Mouse (Mus musculus): ENCODE measurements around the gene Ankrd39. TPM values are rescaled to one million over a fixed set of nuclear protein-coding genes. Genes with fewer than 3 reads are reported as not detected.

The Ankrd39 gene
- polyA plus RNA-seq, 1 experiment from 2014 or later = 13.1 TPM

DNA sequence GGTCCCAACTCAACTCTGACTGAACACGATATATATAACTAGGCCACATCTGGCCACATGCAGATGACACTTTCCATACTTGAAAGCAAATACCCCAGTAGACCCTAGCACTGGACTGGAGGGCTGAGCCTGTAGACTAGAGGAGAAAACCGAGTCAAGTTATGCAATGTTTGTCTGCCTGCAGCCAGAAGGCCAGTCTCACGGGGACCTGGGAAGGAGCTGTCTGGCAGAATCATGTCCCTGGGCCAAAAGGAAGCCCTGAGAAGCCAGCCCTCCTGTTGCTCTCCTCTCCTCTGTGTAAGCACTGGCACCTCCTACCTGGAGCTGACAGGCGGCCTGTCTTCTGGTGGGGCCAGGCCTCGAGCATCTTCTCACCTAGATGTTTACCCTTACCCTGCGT, 28.1 kb upstream of the Ankrd39 start:
- Histone ChIP-seq H3K36me3 (ENCODE audit: control insufficient read depth, insufficient read depth, low read length) (no peaks in the 10 kb centered on the region), H3K27me3 (ENCODE audit: control insufficient read depth, insufficient read depth, low read length) (no peaks in the 10 kb centered on the region), H3K9ac (ENCODE audit: low read depth, low read length) (no peak overlapping the region), H3K4me3 (ENCODE audit: low read depth, low read length) (no peak overlapping the region), H3K4me2 (replicated peaks; ENCODE audit: low read depth, low read length) (no peak overlapping the region), H3K4me1 (replicated peaks; ENCODE audit: control insufficient read depth, insufficient read depth, low read length) (peaks cover 7% of the 10 kb centered on the region), H3K27ac (ENCODE audit: low read depth, low read length) (no peak overlapping the region), H3K9me3 (ENCODE audit: control insufficient read depth, low read length) (no peaks in the 10 kb centered on the region)
- ATAC-seq (ENCODE audit: low FRiP score) (no peak), DNase-seq (ENCODE audit: low spot score) (no peak)
- WGBS = 64% methylated on average over 6 of the region's 6 CpGs

DNA sequence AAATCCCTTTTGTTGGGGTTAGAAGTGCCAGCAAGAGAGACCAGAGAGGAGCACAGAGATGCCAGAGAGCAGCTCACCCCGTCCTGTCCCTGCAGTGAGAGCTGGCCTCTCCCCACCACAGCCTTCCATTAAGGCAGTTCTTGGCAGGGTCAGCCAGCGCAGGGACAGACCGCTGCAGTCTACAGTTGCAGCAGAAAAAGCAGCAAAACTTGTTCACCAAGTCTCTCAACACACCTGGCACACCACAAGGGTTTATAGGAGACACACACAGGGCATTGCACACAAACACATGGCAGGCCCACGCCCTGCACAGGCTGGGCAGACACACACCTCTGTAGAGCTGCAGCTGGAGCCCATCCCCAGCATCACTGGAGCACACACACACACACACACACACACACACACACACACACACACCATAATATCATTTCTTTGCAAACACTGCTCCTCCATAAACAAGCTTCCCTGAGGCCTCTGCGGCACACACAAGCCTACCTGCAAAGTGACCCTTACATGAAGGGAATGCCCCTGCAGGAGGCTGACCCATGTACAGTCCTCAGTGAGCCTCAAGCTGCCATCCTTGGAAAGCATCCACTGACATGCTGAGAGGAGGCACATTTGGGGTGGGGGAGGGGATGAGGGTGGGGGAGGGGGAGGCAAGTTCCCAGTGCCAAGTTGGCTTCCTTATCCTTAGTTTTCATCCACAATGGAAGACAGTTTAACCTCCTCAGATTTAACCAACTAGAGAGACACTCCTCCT, 27.1 kb upstream of the Ankrd39 start:
- Histone ChIP-seq H3K9ac (ENCODE audit: low read depth, low read length) (no peak overlapping the region), H3K4me1 (replicated peaks; ENCODE audit: control insufficient read depth, insufficient read depth, low read length) (no peaks in the 10 kb centered on the region), H3K27ac (ENCODE audit: low read depth, low read length) (no peak overlapping the region), H3K27me3 (ENCODE audit: control insufficient read depth, insufficient read depth, low read length) (no peaks in the 10 kb centered on the region), H3K4me3 (ENCODE audit: low read depth, low read length) (no peak overlapping the region), H3K9me3 (ENCODE audit: control insufficient read depth, low read length) (no peaks in the 10 kb centered on the region), H3K36me3 (ENCODE audit: control insufficient read depth, insufficient read depth, low read length) (no peaks in the 10 kb centered on the region), H3K4me2 (replicated peaks; ENCODE audit: low read depth, low read length) (no peak overlapping the region)
- ATAC-seq (ENCODE audit: low FRiP score) = no peak
- no peak for DNase-seq (ENCODE audit: low spot score)
- 87% methylated on average over 5 of the region's 5 CpGs for WGBS

DNA sequence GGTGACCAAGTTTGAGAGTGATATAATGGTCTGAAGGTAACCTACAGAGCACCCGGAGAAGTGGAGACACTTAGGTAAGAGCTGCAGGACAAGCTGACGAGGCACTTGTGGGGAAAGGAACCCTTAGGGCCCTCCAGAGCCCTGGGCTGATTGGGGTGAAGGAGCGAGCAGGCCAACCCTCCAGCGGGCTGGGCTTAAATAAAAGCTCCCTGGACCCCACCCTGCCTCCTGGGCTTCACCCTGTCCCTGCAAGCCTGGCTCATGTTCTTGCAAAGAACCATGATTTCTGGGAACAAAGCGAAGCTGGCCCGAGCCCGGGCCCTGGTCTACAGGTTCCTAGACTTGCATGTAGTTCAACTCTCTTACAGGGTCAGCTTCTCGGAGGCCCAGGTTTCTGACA, 26.3 kb upstream of the Ankrd39 start:
- Histone ChIP-seq H3K36me3 (ENCODE audit: control insufficient read depth, insufficient read depth, low read length) (no peaks in the 10 kb centered on the region), H3K4me2 (replicated peaks; ENCODE audit: low read depth, low read length) (no peak overlapping the region), H3K27ac (ENCODE audit: low read depth, low read length) (no peak overlapping the region), H3K9me3 (ENCODE audit: control insufficient read depth, low read length) (no peaks in the 10 kb centered on the region), H3K4me1 (replicated peaks; ENCODE audit: control insufficient read depth, insufficient read depth, low read length) (no peaks in the 10 kb centered on the region), H3K9ac (ENCODE audit: low read depth, low read length) (no peak overlapping the region), H3K27me3 (ENCODE audit: control insufficient read depth, insufficient read depth, low read length) (no peaks in the 10 kb centered on the region), H3K4me3 (ENCODE audit: low read depth, low read length) (no peak overlapping the region)
- no peak for ATAC-seq (ENCODE audit: low FRiP score)
- 85% methylated on average over 8 of the region's 8 CpGs for WGBS
- no peak for DNase-seq (ENCODE audit: low spot score)

DNA sequence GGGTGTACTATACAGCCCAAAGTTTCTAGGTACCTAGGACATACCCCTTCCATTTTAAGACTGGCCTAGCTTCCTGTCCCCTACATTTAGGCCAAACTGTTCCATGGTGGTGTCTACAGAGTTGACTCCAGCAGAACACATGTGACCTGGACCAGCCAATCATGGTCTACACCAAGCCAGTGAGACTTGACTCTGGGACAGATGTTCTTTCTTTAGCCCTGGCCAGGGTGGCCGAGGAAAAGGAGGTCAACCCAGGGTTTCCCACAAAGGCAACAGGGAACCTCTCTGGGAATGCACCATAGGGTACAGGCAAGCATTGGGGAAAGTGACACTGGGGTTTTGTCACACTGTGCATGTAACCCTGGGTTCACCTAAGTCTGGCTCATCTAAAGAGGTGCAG, 25.5 kb upstream of the Ankrd39 start:
- Histone ChIP-seq H3K27ac (ENCODE audit: low read depth, low read length) (no peak overlapping the region), H3K27me3 (ENCODE audit: control insufficient read depth, insufficient read depth, low read length) (no peaks in the 10 kb centered on the region), H3K4me1 (replicated peaks; ENCODE audit: control insufficient read depth, insufficient read depth, low read length) (0 out of 2 replicates have a peak, but pooled peaks cover 4% of the 10 kb centered on the region), H3K36me3 (ENCODE audit: control insufficient read depth, insufficient read depth, low read length) (no peaks in the 10 kb centered on the region), H3K4me2 (replicated peaks; ENCODE audit: low read depth, low read length) (no peak overlapping the region), H3K9ac (ENCODE audit: low read depth, low read length) (no peak overlapping the region), H3K4me3 (ENCODE audit: low read depth, low read length) (no peak overlapping the region), H3K9me3 (ENCODE audit: control insufficient read depth, low read length) (no peaks in the 10 kb centered on the region)
- ATAC-seq (ENCODE audit: low FRiP score) = no peak
- no peak for DNase-seq (ENCODE audit: low spot score)
- 82% methylated on average over 1 of the region's 1 CpGs for WGBS

DNA sequence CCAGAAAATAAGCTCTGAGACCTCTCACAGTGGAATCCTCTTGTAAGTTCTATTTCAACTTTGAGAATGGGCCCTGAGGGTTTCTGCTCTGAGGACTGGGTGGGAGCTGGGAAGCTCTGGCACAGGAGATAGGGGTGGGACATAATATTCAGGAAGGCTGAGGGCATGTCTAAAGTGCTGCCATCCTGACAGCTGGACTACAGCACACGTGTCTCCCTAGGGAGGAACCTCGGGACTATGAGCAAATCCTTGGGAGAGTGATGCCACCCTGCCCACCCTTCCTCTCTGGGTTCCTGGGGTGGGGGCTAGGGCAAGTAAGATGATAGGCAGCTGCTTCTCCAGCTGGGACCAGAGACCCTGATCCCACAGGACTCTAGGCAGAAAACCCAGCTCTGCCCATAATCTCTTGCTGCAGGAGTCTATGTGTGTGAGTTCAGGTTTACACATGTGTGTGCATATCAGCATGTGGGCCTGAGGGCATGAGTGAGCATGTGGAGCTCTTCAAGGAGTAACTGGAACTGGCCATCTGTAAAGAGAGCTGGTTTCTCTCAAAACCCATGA, 25.0 kb upstream of the Ankrd39 start:
- H3K4me3 ChIP-seq (ENCODE audit: low read depth, low read length) = no peak overlapping the region
- no peaks in the 10 kb centered on the region for H3K27me3 ChIP-seq (ENCODE audit: control insufficient read depth, insufficient read depth, low read length)
- H3K36me3 ChIP-seq (ENCODE audit: control insufficient read depth, insufficient read depth, low read length) = no peaks in the 10 kb centered on the region
- no peaks in the 10 kb centered on the region for H3K9me3 ChIP-seq (ENCODE audit: control insufficient read depth, low read length)
- no peak overlapping the region for H3K27ac ChIP-seq (ENCODE audit: low read depth, low read length)
- DNase-seq (ENCODE audit: low spot score) = no peak
- H3K4me1 ChIP-seq (replicated peaks; ENCODE audit: control insufficient read depth, insufficient read depth, low read length) = 0 out of 2 replicates have a peak, but pooled peaks cover 4% of the 10 kb centered on the region
- no peak for ATAC-seq (ENCODE audit: low FRiP score)
- H3K4me2 ChIP-seq (replicated peaks; ENCODE audit: low read depth, low read length) = no peak overlapping the region
- WGBS = 84% methylated on average over 2 of the region's 2 CpGs
- no peak overlapping the region for H3K9ac ChIP-seq (ENCODE audit: low read depth, low read length)

DNA sequence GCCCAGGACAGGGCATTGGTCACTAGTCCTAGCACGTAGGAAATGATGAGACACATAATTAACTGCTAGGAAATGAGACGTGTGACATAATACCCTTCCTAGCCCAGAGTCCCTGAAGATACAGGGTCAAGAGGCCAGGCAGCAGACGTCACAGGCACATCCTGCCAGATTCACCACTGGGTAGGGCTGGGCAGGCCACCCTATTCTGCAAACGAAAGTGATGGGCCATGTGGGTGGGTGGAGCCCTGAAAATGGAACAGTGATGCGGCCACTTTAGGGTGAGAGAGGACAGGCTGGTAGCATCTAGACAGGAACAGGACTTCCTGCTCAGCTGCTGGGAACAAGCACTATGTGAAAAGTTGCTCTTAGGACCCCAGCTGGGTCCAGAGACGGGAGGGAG, 24.4 kb upstream of the Ankrd39 start:
- no peak for ATAC-seq (ENCODE audit: low FRiP score)
- Histone ChIP-seq H3K27ac (ENCODE audit: low read depth, low read length) (no peak overlapping the region), H3K4me2 (replicated peaks; ENCODE audit: low read depth, low read length) (no peak overlapping the region), H3K4me1 (replicated peaks; ENCODE audit: control insufficient read depth, insufficient read depth, low read length) (0 out of 2 replicates have a peak, but pooled peaks cover 4% of the 10 kb centered on the region), H3K36me3 (ENCODE audit: control insufficient read depth, insufficient read depth, low read length) (no peaks in the 10 kb centered on the region), H3K4me3 (ENCODE audit: low read depth, low read length) (no peak overlapping the region), H3K27me3 (ENCODE audit: control insufficient read depth, insufficient read depth, low read length) (no peaks in the 10 kb centered on the region), H3K9me3 (ENCODE audit: control insufficient read depth, low read length) (no peaks in the 10 kb centered on the region), H3K9ac (ENCODE audit: low read depth, low read length) (no peak overlapping the region)
- 47% methylated on average over 6 of the region's 6 CpGs for WGBS
- no peak for DNase-seq (ENCODE audit: low spot score)

DNA sequence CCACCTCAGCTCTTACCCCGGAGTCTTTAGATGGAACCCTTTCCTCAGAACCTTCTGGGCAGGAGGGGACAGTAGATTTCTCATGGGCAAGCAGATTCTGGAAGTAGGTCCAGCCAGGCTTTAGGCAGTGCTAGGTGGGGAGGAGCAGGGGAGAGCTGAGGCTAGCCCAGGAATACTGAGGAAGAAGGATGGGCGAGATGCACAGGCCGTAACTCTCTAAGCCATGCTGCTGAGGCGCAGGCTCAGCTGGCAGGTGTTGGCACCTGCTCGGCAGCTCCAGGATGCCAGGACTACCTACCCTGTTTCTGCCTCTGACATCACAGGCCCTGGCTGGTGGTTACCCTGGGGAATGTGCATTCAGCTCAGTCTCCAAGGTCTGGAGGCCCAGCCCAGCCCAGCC, 23.1 kb upstream of the Ankrd39 start:
- ATAC-seq (ENCODE audit: low FRiP score) = no peak
- H3K27ac ChIP-seq (ENCODE audit: low read depth, low read length) = no peak overlapping the region
- WGBS = 89% methylated on average over 5 of the region's 5 CpGs
- H3K9me3 ChIP-seq (ENCODE audit: control insufficient read depth, low read length) = no peaks in the 10 kb centered on the region
- DNase-seq (ENCODE audit: low spot score) = no peak
- 0 out of 2 replicates have a peak, but pooled peaks cover 4% of the 10 kb centered on the region for H3K4me1 ChIP-seq (replicated peaks; ENCODE audit: control insufficient read depth, insufficient read depth, low read length)
- H3K27me3 ChIP-seq (ENCODE audit: control insufficient read depth, insufficient read depth, low read length) = no peaks in the 10 kb centered on the region
- no peak overlapping the region for H3K4me2 ChIP-seq (replicated peaks; ENCODE audit: low read depth, low read length)
- H3K9ac ChIP-seq (ENCODE audit: low read depth, low read length) = no peak overlapping the region
- no peaks in the 10 kb centered on the region for H3K36me3 ChIP-seq (ENCODE audit: control insufficient read depth, insufficient read depth, low read length)
- H3K4me3 ChIP-seq (ENCODE audit: low read depth, low read length) = no peak overlapping the region

DNA sequence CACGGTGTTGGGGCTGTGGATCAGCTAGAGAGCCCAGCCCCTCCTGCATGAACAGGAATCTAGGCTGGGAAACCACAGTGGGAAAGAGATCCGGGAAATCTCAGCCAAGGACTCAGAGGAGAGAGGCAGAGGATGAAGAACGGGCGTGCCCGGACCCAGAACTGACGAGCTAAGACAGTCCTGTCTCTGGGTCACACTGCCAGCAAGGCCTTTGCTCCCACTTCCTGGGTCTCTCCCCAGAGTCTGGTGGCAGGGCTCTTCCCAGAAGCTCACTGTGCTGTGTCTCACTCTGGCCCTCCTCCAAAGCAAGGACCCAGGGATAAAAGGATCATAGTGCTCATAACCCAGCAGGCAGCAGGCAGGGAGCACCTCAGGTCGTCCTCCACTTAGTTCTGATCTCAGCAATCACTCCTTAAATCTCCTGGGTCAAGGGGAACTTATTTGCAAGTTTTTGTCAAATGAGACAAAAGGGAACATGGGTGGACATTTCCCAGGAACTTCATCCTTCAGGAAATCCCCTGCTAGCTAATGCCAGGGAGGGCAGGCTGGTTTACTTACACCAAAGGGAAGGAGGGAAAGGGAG, 22.5 kb upstream of the Ankrd39 start:
- ATAC-seq (ENCODE audit: low FRiP score) = no peak
- H3K9ac ChIP-seq (ENCODE audit: low read depth, low read length) = no peak overlapping the region
- no peak overlapping the region for H3K27ac ChIP-seq (ENCODE audit: low read depth, low read length)

DNA sequence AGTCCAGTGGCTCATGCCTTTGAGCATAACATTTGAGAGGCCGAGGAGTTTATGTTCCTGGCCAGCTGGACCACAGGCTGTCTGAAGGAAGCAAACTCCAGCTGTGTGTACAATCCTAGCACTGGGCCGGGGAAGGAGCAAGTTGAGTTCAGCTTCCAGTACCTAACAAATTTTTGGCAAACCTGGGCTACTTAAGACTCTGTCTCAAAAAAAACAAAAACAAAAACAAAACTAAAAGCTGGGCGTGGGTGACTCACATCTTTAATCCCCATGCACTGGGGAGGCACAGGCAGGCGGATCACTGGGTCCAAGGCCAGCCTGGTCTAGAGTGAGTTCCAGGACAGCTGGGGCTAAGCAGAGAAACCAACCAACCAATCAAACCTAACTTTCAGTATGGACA, 21.5 kb upstream of the Ankrd39 start:
- Histone ChIP-seq H3K4me2 (replicated peaks; ENCODE audit: low read depth, low read length) (no peak overlapping the region), H3K4me1 (replicated peaks; ENCODE audit: control insufficient read depth, insufficient read depth, low read length) (0 out of 2 replicates have a peak, but pooled peaks cover 4% of the 10 kb centered on the region), H3K36me3 (ENCODE audit: control insufficient read depth, insufficient read depth, low read length) (no peaks in the 10 kb centered on the region), H3K9ac (ENCODE audit: low read depth, low read length) (no peak overlapping the region), H3K27me3 (ENCODE audit: control insufficient read depth, insufficient read depth, low read length) (no peaks in the 10 kb centered on the region), H3K4me3 (ENCODE audit: low read depth, low read length) (no peak overlapping the region), H3K27ac (ENCODE audit: low read depth, low read length) (no peak overlapping the region), H3K9me3 (ENCODE audit: control insufficient read depth, low read length) (no peaks in the 10 kb centered on the region)
- DNase-seq (ENCODE audit: low spot score) = no peak
- WGBS = 79% methylated on average over 4 of the region's 4 CpGs
- ATAC-seq (ENCODE audit: low FRiP score) = no peak

More for the DNA sequence above, 22.5 kb upstream of the Ankrd39 start:
- Histone ChIP-seq H3K27me3 (ENCODE audit: control insufficient read depth, insufficient read depth, low read length) (no peaks in the 10 kb centered on the region), H3K36me3 (ENCODE audit: control insufficient read depth, insufficient read depth, low read length) (no peaks in the 10 kb centered on the region), H3K4me3 (ENCODE audit: low read depth, low read length) (no peak overlapping the region), H3K4me1 (replicated peaks; ENCODE audit: control insufficient read depth, insufficient read depth, low read length) (0 out of 2 replicates have a peak, but pooled peaks cover 4% of the 10 kb centered on the region), H3K9me3 (ENCODE audit: control insufficient read depth, low read length) (no peaks in the 10 kb centered on the region), H3K4me2 (replicated peaks; ENCODE audit: low read depth, low read length) (no peak overlapping the region)
- DNase-seq (ENCODE audit: low spot score) = no peak
- 70% methylated on average over 7 of the region's 7 CpGs for whole genome bisulfite sequencing

Data from hindbrain, embryonic 11.5 days (tissue).